Mouse (Mus musculus) hindbrain, postnatal 0 days (tissue): Measurements from ENCODE around the gene Hist1h2bm. TPM values are rescaled to one million over a fixed set of nuclear protein-coding genes. Genes with fewer than 3 reads are reported as not detected.
"Not testable (repeated sequence)": the region's sequence is repeated elsewhere in the genome, so short reads cannot be mapped to it uniquely, and the experiment has no call there.

Source experiments
- ATAC-seq: fragments of 200-750 bp; cut with Nextera tagmentation; 2 replicates; pipeline ENCODE4 v1.8.0; 2017; ENCODE audit warnings: mild to moderate bottlenecking, moderate TSS enrichment, moderate library complexity
- DNase-seq: peaks from one replicate; pipeline ENCODE4 v3.0.0-alpha.2; 2015; ENCODE audit warnings: low spot score
- H3K27ac ChIP-seq: fragments of 300-500 bp; sonication (generic); 2 replicates; pipeline ENCODE4 v1.5.1; 2014; ENCODE audit warnings: mild to moderate bottlenecking
- H3K27me3 ChIP-seq: fragments of 300-500 bp; sonication (generic); 2 replicates; pipeline ENCODE4 v1.6.1; 2014; ENCODE audit warnings: low read length, mixed read lengths; ENCODE audit not compliant: insufficient read depth
- H3K36me3 ChIP-seq: fragments of 300-500 bp; sonication (generic); 2 replicates; pipeline ENCODE4 v1.6.1; 2014; ENCODE audit warnings: low read length, mixed read lengths; ENCODE audit not compliant: insufficient read depth
- H3K4me1 ChIP-seq: fragments of 300-500 bp; sonication (generic); 2 replicates; pipeline ENCODE4 v1.6.1; 2014; ENCODE audit warnings: antibody characterized with exemption, low read length, mixed read lengths; ENCODE audit not compliant: insufficient read depth
- H3K4me2 ChIP-seq: fragments of 300-500 bp; sonication (generic); 2 replicates; pipeline ENCODE4 v1.6.1; 2014; ENCODE audit warnings: low read depth, mild to moderate bottlenecking, low read length, moderate library complexity, mixed read lengths
- H3K4me3 ChIP-seq: fragments of 300-500 bp; sonication (generic); 2 replicates; pipeline ENCODE4 v1.5.1; 2014; ENCODE audit warnings: low read length
- H3K9ac ChIP-seq: fragments of 300-500 bp; sonication (generic); replicated peaks from 2 replicates; pipeline ENCODE4 v1.6.1; 2014; ENCODE audit warnings: mild to moderate bottlenecking, low read length, moderate library complexity, mixed read lengths
- H3K9me3 ChIP-seq: fragments of 300-500 bp; sonication (generic); 2 replicates; pipeline ENCODE4 v1.6.1; 2016; ENCODE audit warnings: low read length, mixed read lengths
- CTCF ChIP-seq: IDR thresholded peaks from 2 replicates; pipeline ENCODE4 v1.5.1; 2016; ENCODE audit warnings: antibody characterized with exemption, control low read depth, low read depth
- WGBS: fragments of 180-500 bp; shearing (Covaris S2); extraction: QIAGEN DNeasy Blood & Tissue Kit; methylation state at CpG from one replicate; pipeline ENCODE4 v1.1.7; 2014; 5-methylcytosine and 5-hydroxymethylcytosine counted together
- polyA plus RNA-seq: library from polyadenylated mRNA; unstranded; fragments of >200 nt; fragmentation: Nextera tagmentation; extraction: Ambion mirVana; gene quantifications from 2 replicates; pipeline ENCODE4 v1.2.1, GENCODE M21; 2015
- total RNA-seq: library from RNA; depleted of rRNA; stranded (reverse); fragments of >200 nt; gene quantifications from 2 replicates; pipeline ENCODE4 v1.2.3, GENCODE M21; 2014; rRNA removed

Hist1h2bm gene
- total RNA-seq (1,597 and 1,943 TPM in 2 replicates), polyA plus RNA-seq (1.3 and 1.7 TPM in 2 replicates)

- H3K27ac ChIP-seq = peak within 1 kb of the TSS; percentile 88
- H3K4me2 ChIP-seq = peak within 1 kb of the TSS; percentile 59
- not testable (repeated sequence) for H3K4me1 ChIP-seq, H3K27me3 ChIP-seq, H3K9me3 ChIP-seq, H3K36me3 ChIP-seq
- DNase-seq = peak; percentile 93
- H3K4me3 ChIP-seq = peak within 1 kb of the TSS; percentile 39
- under 1% methylated on average over 36 of the region's 37 CpGs for WGBS
- H3K9ac ChIP-seq = 0 out of 2 replicates have a peak within 1 kb of the TSS, but pooled peaks have one; percentile 5
- ATAC-seq = peak; percentile 96
Observed at GRCm38 (mm10) chr13:21721757-21722372, at the start of gene Hist1h2bm. Hist1h2bm (plus strand) TSS chr13:21722044.

- Histone ChIP-seq H3K27me3 (no peaks in the 10 kb centered on the region), H3K9ac (no peak within 1 kb of the TSS), H3K27ac (no peak within 1 kb of the TSS), H3K4me1 (no peaks in the 10 kb centered on the region), H3K4me2 (no peak within 1 kb of the TSS), H3K36me3 (no peaks in the 10 kb centered on the region), H3K9me3 (no peaks in the 10 kb centered on the region), H3K4me3 (no peak within 1 kb of the TSS)
- WGBS = 84% methylated on average over 2 of the region's 2 CpGs
- DNase-seq (no peak), ATAC-seq (no peak)
- no peak for TF ChIP-seq CTCF
Observed at GRCm38 (mm10) chr13:21677305-21677704, 44.5 kb upstream of the Hist1h2bm start, which contains the start of gene Olfr1360. Olfr1360 (minus strand) TSS chr13:21677405.

DNA sequence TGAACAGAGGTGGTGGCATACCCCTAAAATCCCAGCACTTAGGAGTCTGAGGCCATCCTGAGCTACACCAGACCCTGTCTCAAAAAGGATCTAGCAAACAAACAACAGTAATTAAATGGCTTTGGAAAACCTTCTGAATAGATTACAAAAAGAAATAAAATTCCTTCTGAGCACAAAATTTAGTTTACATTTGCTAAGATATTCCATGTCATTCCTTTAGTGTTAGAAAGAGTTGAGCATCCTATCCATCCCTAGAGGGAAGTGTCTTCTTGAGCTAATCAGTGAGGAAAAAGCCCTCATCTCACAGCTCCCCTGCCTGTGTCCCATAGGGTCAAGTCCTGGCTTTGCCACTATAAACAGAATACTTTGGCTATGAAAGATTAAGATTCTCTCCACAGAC, 24.0 kb upstream of the Hist1h2bm start, which contains the start of gene Olfr1359:
Olfr1359 (plus strand) TSS at position 301 of the 400 bp plus-strand sequence.
- H3K9me3 ChIP-seq = no peaks in the 10 kb centered on the region

DNA sequence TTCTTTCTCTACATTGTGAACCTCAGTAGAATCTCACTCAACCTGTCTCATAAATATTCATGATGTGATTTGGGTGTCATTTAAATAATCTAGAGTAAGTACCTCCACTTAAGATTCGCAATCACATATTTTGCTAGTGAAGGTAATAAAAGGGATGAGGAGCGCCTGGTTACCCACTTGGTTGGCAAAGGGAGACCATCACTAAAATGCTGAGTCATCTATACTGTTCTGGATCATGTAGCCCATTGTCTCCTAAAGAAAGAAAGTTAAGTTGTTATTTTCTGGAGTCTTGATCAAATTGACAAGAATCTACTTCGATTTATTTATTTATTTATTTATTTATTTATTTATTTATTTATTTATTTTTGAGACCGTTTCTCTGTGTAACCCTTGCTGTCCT, 15.2 kb upstream of the Hist1h2bm start:
- no peak for TF ChIP-seq CTCF
- H3K9ac ChIP-seq = no peak overlapping the region
- H3K4me2 ChIP-seq = no peak overlapping the region
- H3K27me3 ChIP-seq = no peaks in the 10 kb centered on the region
- H3K27ac ChIP-seq = no peak overlapping the region
- DNase-seq = no peak
- ATAC-seq = no peak
- no peak overlapping the region for H3K4me3 ChIP-seq
- WGBS = 70% methylated on average over 4 of the region's 4 CpGs
- H3K9me3 ChIP-seq = no peaks in the 10 kb centered on the region
- H3K36me3 ChIP-seq = no peaks in the 10 kb centered on the region
- H3K4me1 ChIP-seq = no peaks in the 10 kb centered on the region

More for the DNA sequence above, 24.0 kb upstream of the Hist1h2bm start, which contains the start of gene Olfr1359:
- H3K9ac ChIP-seq = no peak within 1 kb of the TSS
- H3K27me3 ChIP-seq = no peaks in the 10 kb centered on the region
- no peak for ATAC-seq
- H3K4me3 ChIP-seq = no peak within 1 kb of the TSS
- no peak within 1 kb of the TSS for H3K4me2 ChIP-seq
- no peaks in the 10 kb centered on the region for H3K4me1 ChIP-seq
- TF ChIP-seq CTCF = no peak
- H3K27ac ChIP-seq = no peak within 1 kb of the TSS
- DNase-seq = no peak
- H3K36me3 ChIP-seq = no peaks in the 10 kb centered on the region

- H3K4me3 ChIP-seq = peak overlapping the region; percentile 76
- H3K4me1 ChIP-seq = no peaks in the 10 kb centered on the region
- H3K4me2 ChIP-seq = peak overlapping the region; percentile 82
- H3K27ac ChIP-seq = peak overlapping the region; percentile 86
- ATAC-seq (peak; percentile 89), DNase-seq (peak; percentile 93)
- no peaks in the 10 kb centered on the region for H3K9me3 ChIP-seq
- H3K36me3 ChIP-seq = no peaks in the 10 kb centered on the region
- peak overlapping the region; percentile 63 for H3K9ac ChIP-seq
- WGBS = under 1% methylated on average over 32 of the region's 32 CpGs
- no peaks in the 10 kb centered on the region for H3K27me3 ChIP-seq
- TF ChIP-seq CTCF = peak; percentile 88
Observed at GRCm38 (mm10) chr13:21710031-21710711, 11.7 kb upstream of the Hist1h2bm start.

GRCm38 (mm10) chr13:21710821-21711525, 10.9 kb upstream of the Hist1h2bm start:
- Histone ChIP-seq H3K4me3 (peak overlapping the region; percentile 76), H3K27ac (no peak overlapping the region), H3K9ac (peak overlapping the region; percentile 46), H3K4me2 (peak overlapping the region; percentile 82), H3K4me1 (no peaks in the 10 kb centered on the region), H3K27me3 (no peaks in the 10 kb centered on the region), H3K9me3 (no peaks in the 10 kb centered on the region), H3K36me3 (no peaks in the 10 kb centered on the region)
- ATAC-seq (peak; percentile 83), DNase-seq (peak; percentile 84)
- WGBS = 2% methylated on average over 22 of the region's 22 CpGs
- TF ChIP-seq CTCF = no peak
